Mouse (Mus musculus): ENCODE measurements at regions not wholly inside any gene's neighbourhood (a gene's known extent, or its start where the extent isn't known, plus 50 kb on each side); places are given as distances from the start of the nearest gene placed in this dataset.

DNA sequence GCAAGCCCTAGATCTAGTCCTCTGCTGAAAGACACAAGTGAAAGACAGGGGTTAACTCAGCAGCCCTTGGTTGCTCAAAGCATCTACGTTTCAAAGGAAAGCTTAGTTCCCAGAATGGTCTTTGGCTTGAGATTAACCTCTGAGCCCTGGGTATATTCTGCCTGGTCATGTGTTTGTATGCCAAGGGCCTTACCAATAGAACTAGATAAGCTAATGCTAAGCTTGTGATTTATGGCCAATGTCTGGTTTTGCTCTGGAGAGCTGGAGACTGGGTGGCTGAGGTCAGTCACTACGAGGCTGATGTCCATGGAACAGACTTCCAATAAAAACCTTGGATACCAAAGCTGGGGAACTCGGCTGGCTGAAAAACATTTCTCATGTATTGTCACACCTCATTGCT lies 58.1 kb upstream of the Ankrd55 start:
- DNase-seq, result no peak

- no peak for DNase-seq
Observed at GRCm38 (mm10) chr13:112234695-112235094, 53.6 kb upstream of the Ankrd55 start.

GRCm38 (mm10) chr13:112236956-112237355 lies 51.3 kb upstream of the Ankrd55 start:
- DNase-seq, result no peak

DNA sequence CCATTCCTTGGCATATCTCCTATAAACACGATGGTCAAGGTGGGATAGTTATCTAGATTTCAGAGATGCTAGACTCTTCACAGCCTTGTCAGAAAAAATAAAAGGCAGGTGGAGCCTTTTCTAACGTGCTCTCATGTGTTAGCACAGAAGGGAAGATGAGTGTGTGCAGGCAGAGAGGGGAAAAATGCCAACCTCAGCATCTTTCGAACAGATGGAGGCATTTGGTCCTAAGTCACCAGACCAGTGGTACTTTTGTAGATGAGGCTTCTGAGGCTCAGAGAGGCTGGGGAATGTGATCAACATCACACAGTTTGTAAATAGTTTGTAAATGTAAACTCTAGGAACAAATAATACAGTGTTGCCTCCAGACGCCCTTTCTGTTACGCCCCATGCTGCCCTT lies 50.9 kb upstream of the Ankrd55 start:
- no peak for DNase-seq

DNA sequence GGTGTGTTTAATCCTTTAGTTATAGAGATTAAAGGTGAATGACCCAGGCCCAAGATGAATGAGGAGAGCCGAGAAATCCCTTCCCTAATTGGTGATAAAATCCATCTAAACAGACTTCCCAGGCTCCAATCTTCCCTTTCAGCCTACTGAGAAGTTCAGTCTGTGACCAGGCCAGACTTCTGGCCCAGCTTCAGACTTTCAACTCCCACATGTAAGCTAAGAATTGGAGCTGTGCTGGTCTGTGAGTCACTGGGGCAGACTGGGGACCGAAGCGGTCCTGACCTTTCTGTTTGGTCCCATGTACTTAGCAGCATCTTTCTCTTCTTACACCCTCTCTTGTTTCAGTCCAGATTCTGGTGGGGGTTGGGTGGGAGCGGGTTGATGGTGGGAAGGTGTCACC lies 50.3 kb upstream of the Ankrd55 start:
- no peak for DNase-seq
